Mouse (Mus musculus) myocyte (in vitro differentiated cells): Measurements from ENCODE around the gene Smg6.

Experiments used
- E2F4 ChIP-seq: IDR thresholded peaks from one replicate; pipeline ENCODE4 v1.6.1; 2011; ENCODE audit warnings: mild to moderate bottlenecking, control low read depth, moderate library complexity; ENCODE audit not compliant: insufficient read depth
- MAX ChIP-seq: IDR thresholded peaks from one replicate; pipeline ENCODE4 v1.6.1; 2011; ENCODE audit warnings: low read depth, mild to moderate bottlenecking, control low read depth
- MYOG ChIP-seq, 3 experiments: IDR thresholded peaks; one replicate each; pipeline ENCODE4 v1.6.1; 2011; ENCODE audit warnings: control low read depth in 2 of 3, low read depth in 2 of 3, mild to moderate bottlenecking in 2 of 3; ENCODE audit not compliant: insufficient read length in 2 of 3, control insufficient read depth in 1 of 3, insufficient read depth in 1 of 3
- POLR2A ChIP-seq: IDR thresholded peaks from one replicate; pipeline ENCODE4 v1.6.1; 2011; ENCODE audit warnings: low read depth, mild to moderate bottlenecking, control low read depth, moderate library complexity; ENCODE audit not compliant: insufficient read length
- TCF12 ChIP-seq: IDR thresholded peaks from one replicate; pipeline ENCODE4 v1.6.1; 2011; ENCODE audit warnings: mild to moderate bottlenecking, control low read depth; ENCODE audit not compliant: poor library complexity, insufficient read depth, severe bottlenecking
- USF1 ChIP-seq: IDR thresholded peaks from one replicate; pipeline ENCODE4 v1.6.1; 2011; ENCODE audit warnings: low read depth, mild to moderate bottlenecking, control low read depth, moderate library complexity

- TF ChIP-seq MAX (no peak), POLR2A (no peak), MYOG (IDR thresholded peaks at IDR 0.05; ENCODE audit: control insufficient read depth in 1 of 3, insufficient read depth in 1 of 3, insufficient read length in 2 of 3, low read depth in 2 of 3) (no peak), E2F4 (no peak), TCF12 (no peak), USF1 (no peak)
Observed at GRCm38 (mm10) chr11:75072932-75073625, 147.5 kb downstream of the Smg6 start.
